Mouse (Mus musculus): ENCODE data around the gene 0610010F05Rik.
"Not testable (repeated sequence)": the region's sequence is repeated elsewhere in the genome, so short reads cannot be mapped to it uniquely, and the experiment has no call there.

0610010F05Rik gene

DNA sequence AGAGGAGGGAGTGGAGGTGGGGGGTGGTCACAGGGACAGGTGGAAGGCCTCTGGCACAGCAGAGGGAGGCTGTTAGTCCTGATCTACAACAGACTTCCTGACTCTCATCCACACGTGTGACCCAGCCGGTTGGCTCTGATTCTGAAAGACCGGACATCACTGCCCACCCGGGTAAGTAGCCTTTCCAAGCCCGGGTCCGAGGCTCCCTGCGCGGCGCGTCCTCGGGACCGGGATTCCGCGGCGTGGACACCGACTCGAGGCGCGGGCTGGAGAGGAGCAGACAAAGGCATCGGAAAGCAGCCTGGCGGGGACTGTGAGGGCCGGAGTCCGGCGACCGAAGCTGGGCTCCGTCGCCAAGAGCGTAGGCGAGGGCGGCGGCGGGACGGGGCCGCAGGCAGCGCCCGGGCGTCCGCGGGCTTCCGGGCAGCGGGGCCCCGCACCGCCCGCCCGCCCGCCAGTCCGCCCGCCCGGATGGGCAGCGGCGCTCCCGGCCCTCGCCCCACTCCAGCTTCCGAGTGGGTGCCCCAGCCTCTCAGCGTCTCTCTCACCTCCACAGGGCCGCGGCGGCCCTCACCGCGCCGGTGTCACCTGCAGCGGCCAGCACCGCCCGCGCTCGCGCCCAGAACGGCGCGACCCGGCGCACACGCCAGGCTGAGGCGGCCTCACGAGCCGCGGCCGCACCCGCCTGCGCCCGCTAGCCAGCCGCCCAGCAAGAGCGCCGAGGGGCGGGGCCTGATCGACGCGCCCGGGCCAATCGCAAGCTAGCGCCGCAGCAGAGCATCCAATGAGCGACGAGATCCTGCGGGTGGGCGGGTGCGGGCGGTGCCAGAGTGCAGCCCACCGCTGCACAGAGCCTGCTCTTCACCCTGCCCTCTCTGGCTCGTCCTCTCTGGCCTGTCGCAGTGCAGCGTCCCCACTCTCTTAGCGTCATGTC is at the start of gene 0610010F05Rik:
0610010F05Rik (minus strand) TSS at position 695 of the 934 bp plus-strand sequence.
- peak; percentile 41 for DNase-seq (ENCODE audit: extremely low spot score, low read depth, low spot score)

GRCm38 (mm10) chr11:23682561-23682960 is 49.1 kb upstream of the 0610010F05Rik start:
- DNase-seq (ENCODE audit: extremely low spot score, low read depth, low spot score) = no peak

DNA sequence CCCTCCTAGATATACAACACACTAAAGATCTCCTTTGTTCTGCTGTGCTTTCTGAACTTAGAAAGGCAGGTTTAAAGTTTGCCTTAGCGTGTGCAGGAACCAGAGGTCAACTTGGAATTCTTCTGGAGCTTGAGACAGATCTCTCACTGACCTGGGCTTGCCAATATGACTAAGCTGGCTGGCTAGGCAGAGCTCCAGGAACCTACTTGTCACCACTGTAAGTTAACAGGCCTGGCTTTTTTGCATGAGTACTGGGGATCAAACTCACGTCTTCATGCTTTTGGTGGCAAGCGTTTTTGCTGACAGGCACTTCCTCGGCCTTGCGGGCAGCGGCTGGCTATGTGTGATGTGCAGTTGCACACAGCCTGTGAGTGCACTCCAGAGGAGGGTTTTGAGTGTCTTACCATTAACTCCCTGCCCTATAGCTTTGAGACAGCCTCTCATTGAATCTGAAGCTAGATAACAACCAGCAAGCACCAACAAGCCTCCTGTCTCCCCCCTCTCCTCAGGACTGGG is 47.1 kb upstream of the 0610010F05Rik start:
- DNase-seq (ENCODE audit: extremely low spot score, low read depth, low spot score) = no peak

GRCm38 (mm10) chr11:23679044-23679642 is 45.7 kb upstream of the 0610010F05Rik start:
- DNase-seq (ENCODE audit: extremely low spot score, low read depth, low spot score) = peak; percentile 82

DNA sequence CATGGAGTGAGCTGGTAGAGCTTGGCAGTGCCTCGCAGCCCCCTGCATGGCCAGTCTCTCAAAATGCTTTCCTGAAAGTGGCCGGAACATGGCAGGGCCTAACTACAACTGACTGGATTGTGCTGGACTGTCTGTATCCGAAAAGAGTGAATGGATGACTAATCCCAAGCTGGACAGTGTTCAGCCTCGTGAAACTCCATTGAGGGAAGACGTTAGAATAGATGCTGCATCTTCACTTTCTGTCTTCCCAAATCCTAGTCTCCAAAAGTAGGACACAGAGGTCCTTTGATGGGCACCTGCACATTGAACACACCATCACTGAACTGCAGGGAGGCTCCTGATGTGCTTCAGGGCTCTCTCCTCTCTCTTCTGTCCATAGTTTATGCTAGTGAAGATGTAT is 42.7 kb upstream of the 0610010F05Rik start:
- no peak for DNase-seq (ENCODE audit: extremely low spot score, low read depth, low spot score)

- no peak for DNase-seq (ENCODE audit: extremely low spot score, low read depth, low spot score)
Measured at GRCm38 (mm10) chr11:23672256-23672749, 38.9 kb upstream of the 0610010F05Rik start.

GRCm38 (mm10) chr11:23667128-23667527 is 33.7 kb upstream of the 0610010F05Rik start:
- DNase-seq (ENCODE audit: extremely low spot score, low read depth, low spot score) = no peak

GRCm38 (mm10) chr11:23666526-23666925 is 33.1 kb upstream of the 0610010F05Rik start:
- no peak for DNase-seq (ENCODE audit: extremely low spot score, low read depth, low spot score)

DNA sequence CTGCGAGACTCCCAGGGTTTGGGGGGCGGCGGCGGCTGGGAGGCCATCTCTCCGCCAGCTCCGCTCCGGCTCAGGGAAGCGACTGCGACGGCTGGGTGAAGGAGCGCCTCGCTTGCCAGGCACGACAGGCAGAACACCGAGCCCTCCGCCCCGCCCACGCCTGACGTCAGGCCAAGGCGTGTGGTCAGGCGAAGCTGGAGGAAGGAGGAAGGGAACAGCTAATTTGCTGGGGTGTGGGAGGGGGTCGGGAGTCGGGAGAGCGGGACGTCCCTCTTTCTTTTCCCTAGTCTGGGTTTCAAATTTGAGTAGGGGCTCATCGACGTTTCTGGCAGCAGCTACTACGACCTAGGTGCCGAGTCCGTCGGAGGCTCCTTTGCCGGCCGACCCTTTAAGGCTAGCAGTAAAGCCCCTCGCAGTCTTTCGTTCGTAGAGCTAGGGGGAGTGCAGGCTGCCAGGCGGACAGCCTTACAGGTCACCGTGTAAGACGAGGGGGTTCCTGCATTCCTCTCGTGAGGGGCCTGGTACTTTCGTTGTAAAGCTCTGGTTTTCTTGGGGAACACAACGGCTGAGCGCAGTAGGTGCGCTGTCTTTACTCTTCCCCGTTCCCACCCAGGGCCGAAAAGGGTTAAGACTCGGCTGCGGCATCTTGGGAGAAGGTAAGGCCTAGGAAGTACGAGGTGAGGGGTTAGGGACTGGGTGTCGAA is 32.5 kb upstream of the 0610010F05Rik start, which contains the start of gene Pex13:
Pex13 (minus strand) TSS at position 162 of the 704 bp plus-strand sequence.
- DNase-seq (ENCODE audit: extremely low spot score, low read depth, low spot score) = peak; percentile 81

- peak; percentile 26 for DNase-seq (ENCODE audit: extremely low spot score, low read depth, low spot score)
Measured at GRCm38 (mm10) chr11:23665311-23665786, 31.9 kb upstream of the 0610010F05Rik start, which contains the start of gene Pus10. Pus10 (plus strand) TSS chr11:23665674.

DNA sequence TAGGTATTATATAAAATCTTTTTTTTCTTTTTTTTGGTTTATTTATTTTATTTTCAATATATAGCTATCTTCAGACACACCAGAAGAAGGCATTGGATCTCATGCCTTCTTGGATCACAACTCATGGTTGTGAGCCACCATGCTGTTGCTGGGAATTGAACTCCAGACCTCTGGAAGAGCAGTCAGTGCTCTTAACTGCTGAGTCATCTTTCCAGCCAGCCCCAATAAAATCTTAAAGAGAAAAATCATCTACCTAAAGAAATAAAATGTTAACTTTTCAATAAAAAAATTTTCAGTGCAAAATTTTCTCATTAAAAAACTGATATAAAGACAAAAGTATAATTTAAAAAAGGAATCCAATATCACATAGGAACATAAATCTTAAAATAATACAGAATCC is 30.8 kb upstream of the 0610010F05Rik start:
- no peak for DNase-seq (ENCODE audit: extremely low spot score, low read depth, low spot score)

- no peak for DNase-seq (ENCODE audit: extremely low spot score, low read depth, low spot score)
Measured at GRCm38 (mm10) chr11:23657791-23658190, 24.4 kb upstream of the 0610010F05Rik start.

DNA sequence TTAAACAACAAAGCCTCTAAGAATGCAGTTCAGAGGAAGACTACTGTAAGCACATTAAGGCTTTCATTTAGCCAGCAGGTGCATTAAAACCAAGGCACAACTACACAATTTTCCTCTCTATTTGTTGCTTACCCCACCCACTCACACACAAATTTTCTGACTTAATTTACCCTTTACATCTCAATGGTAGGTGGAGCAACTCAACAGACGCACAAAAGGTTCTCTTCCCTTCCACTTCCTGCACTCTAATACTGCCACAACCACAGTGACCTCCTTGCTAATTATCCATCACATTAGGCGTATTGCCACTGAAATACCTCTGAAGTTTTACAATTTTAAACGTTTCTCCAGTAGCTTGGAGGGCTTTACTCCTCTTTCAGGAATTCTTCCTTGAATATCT is 20.2 kb upstream of the 0610010F05Rik start:
- DNase-seq (ENCODE audit: extremely low spot score, low read depth, low spot score) = no peak

DNA sequence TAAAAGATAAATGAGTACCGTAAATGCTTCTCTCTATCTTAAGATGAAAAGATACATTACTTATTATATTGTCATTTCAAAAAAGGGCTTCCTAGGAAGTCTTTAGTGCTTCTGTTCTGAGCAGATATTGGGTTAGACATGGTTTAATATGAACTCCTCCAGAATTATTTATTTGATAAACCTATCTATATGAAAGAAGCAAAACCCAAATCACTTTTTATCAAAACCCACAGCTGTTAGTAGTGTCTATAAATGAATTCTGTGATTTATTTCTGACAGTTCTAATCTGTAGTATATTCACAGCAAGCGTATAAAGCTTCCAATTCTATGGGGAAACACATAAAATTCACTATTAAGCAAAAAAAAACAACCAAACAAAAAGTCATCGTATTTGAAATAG is 14.4 kb upstream of the 0610010F05Rik start:
- no peak for DNase-seq (ENCODE audit: extremely low spot score, low read depth, low spot score)

- DNase-seq (ENCODE audit: extremely low spot score, low read depth, low spot score) = no peak
Measured at GRCm38 (mm10) chr11:23647431-23647830, 14.0 kb upstream of the 0610010F05Rik start.

GRCm38 (mm10) chr11:23634573-23634972 is 1.1 kb upstream of the 0610010F05Rik start:
- DNase-seq (ENCODE audit: extremely low spot score, low read depth, low spot score) = no peak

- no peak for DNase-seq (ENCODE audit: extremely low spot score, low read depth, low spot score)
Measured at GRCm38 (mm10) chr11:23633879-23634215, 408 bp upstream of the 0610010F05Rik start.

GRCm38 (mm10) chr11:23630664-23631063 is 2.8 kb downstream of the 0610010F05Rik start:
- no peak for DNase-seq (ENCODE audit: extremely low spot score, low read depth, low spot score)

- no peak for DNase-seq (ENCODE audit: extremely low spot score, low read depth, low spot score)
Measured at GRCm38 (mm10) chr11:23618995-23619394, 14.4 kb downstream of the 0610010F05Rik start.

GRCm38 (mm10) chr11:23614546-23614945 is 18.9 kb downstream of the 0610010F05Rik start:
- DNase-seq (ENCODE audit: extremely low spot score, low read depth, low spot score) = no peak

DNA sequence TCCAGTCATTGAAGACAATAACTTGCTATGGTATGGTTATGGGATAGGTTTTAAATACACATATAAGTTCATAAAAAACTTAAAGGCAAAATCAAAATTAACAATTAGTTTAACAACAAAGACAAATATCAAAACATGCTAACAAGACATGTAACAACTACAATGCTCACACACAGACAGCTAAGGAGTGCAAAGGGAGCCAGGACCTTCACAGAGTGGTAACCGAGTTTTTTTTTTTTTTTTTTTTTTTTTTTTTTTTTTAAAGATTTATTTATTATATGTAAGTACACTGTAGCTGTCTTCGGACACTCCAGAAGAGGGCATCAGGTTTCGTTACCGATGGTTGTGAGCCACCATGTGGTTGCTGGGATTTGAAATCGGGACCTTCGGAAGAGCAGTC is 26.1 kb downstream of the 0610010F05Rik start:
- not testable (repeated sequence) for DNase-seq (ENCODE audit: extremely low spot score, low read depth, low spot score)
